Mouse (Mus musculus) G1E-ER4 (cell line): ENCODE results near the gene Olfr680-ps1. TPM values are rescaled to one million over a fixed set of nuclear protein-coding genes. Genes with fewer than 3 reads are reported as not detected.
"Not testable (repeated sequence)": the region's sequence is repeated elsewhere in the genome, so short reads cannot be mapped to it uniquely, and the experiment has no call there.

ENCODE experiments used
- GATA1 ChIP-seq: IDR thresholded peaks from one replicate; pipeline ENCODE4 v1.8.0; 2012; ENCODE audit warnings: low read length, inconsistent platforms
- polyA plus RNA-seq: library from polyadenylated mRNA; stranded (reverse); fragments of >175 nt; gene quantifications from 2 replicates; pipeline ENCODE4 v1.2.3, GENCODE M21; 2012

Olfr680-ps1 gene
- polyA plus RNA-seq = not detected in 2 replicates

- not testable (repeated sequence) for TF ChIP-seq GATA1
Measured at GRCm38 (mm10) chr7:105092717-105093116, at the start of gene Olfr680-ps1. Gene Olfr680-ps1, minus strand, starts transcription at chr7:105092817.

GRCm38 (mm10) chr7:105141275-105141674 is 48.7 kb upstream of the Olfr680-ps1 start:
- TF ChIP-seq GATA1 = no peak

DNA sequence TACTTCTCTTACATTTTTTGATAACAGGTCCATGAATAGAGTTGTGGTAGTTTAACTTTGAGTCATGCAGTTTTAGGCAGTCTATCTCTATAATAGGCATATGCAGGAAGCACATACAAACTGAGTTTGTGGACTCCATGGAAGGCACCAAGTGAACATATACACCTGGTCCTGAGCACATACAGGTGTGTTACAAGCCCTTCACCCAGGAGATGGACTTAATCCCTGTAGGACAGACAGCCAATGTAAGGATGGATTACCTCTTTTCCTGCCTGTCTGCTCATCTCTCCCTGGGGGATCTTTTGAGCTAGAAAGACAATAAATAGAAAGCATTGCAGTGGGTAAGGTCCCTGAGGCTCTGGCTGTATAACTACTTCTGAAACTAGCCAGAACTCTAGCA is 23.9 kb upstream of the Olfr680-ps1 start, which contains the start of gene Olfr681:
Gene Olfr681, plus strand, starts transcription at position 301 of the 400 bp plus-strand sequence.
- TF ChIP-seq GATA1 = no peak

DNA sequence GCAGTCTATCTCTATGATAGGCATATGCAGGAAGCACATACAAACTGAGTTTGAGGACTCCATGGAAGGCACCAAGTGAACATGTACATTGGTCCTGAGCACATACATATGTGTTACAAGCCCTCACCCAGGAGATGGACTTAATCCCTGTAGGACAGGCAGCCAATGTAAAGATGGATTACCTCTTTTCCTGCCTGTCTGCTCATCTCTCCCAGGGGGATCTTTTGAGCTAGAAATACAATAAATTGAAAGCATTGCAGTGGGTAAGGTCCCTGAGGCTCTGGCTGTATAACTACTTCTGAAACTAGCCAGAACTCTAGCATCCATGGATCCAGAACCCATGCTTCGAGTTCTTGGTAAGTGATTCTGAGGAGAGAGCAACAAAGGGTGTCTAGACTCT is 11.7 kb downstream of the Olfr680-ps1 start, which contains the start of gene Olfr679:
Gene Olfr679, plus strand, starts transcription at position 301 of the 400 bp plus-strand sequence.
- TF ChIP-seq GATA1 = no peak

DNA sequence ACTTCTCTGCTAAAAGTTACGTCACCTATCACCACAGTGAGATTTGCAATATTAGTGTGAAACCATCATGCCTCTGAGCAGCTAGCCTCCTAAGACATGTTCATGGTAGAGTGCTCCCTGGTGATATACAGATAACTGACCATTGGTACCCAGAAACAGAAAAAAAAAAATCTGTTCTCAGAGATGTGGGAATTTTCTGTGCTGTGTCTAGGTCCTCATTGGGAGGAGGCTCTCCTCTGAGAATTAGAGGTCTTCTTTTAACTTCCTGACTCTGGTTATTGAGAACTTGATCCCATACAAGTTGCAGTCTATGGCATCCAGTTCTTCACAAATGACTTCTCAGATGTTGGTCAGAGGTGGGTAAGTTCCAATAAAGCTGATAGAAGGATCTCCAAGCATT is 28.4 kb downstream of the Olfr680-ps1 start, which contains the start of gene Olfr678:
Gene Olfr678, plus strand, starts transcription at position 301 of the 400 bp plus-strand sequence.
- TF ChIP-seq GATA1 = no peak

GRCm38 (mm10) chr7:105058951-105059350 is 33.7 kb downstream of the Olfr680-ps1 start:
- TF ChIP-seq GATA1 = no peak

Other genes starting within 250 kb of the Olfr680-ps1 start
- gene Usp17la, start 235.8 kb downstream of the Olfr680-ps1 start, polyA plus RNA-seq = not detected in 2 replicates
- gene Olfr665, start 214.8 kb downstream of the Olfr680-ps1 start, polyA plus RNA-seq = not detected in 2 replicates
- gene Olfr666, start 196.9 kb downstream of the Olfr680-ps1 start, polyA plus RNA-seq = not detected in 2 replicates
- not detected in 2 replicates for gene Olfr667, start 171.3 kb downstream of the Olfr680-ps1 start, polyA plus RNA-seq
- not detected in 2 replicates for gene Olfr668, start 164.8 kb downstream of the Olfr680-ps1 start, polyA plus RNA-seq
- not detected in 2 replicates for gene Olfr669, start 158.6 kb downstream of the Olfr680-ps1 start, polyA plus RNA-seq
- not detected in 2 replicates for gene Olfr670, start 130.2 kb downstream of the Olfr680-ps1 start, polyA plus RNA-seq
- gene Olfr671, start 113.7 kb downstream of the Olfr680-ps1 start, polyA plus RNA-seq = not detected in 2 replicates
- gene Olfr672, start 90.8 kb downstream of the Olfr680-ps1 start, polyA plus RNA-seq = not detected in 2 replicates
- gene Olfr675, start 64.4 kb downstream of the Olfr680-ps1 start, polyA plus RNA-seq = not detected in 2 replicates
- gene Olfr676, start 60.1 kb downstream of the Olfr680-ps1 start, polyA plus RNA-seq = not detected in 2 replicates
- gene Olfr677, start 41.4 kb downstream of the Olfr680-ps1 start, polyA plus RNA-seq = not detected in 2 replicates
- gene Olfr678, start 28.3 kb downstream of the Olfr680-ps1 start, polyA plus RNA-seq = not detected in 2 replicates
- gene Olfr679, start 11.6 kb downstream of the Olfr680-ps1 start, polyA plus RNA-seq = not detected in 2 replicates
- not detected in 2 replicates for gene Olfr681, start 24.0 kb upstream of the Olfr680-ps1 start, polyA plus RNA-seq
- not detected in 2 replicates for gene Olfr683, start 54.2 kb upstream of the Olfr680-ps1 start, polyA plus RNA-seq
- not detected in 2 replicates for gene Olfr684, start 70.8 kb upstream of the Olfr680-ps1 start, polyA plus RNA-seq
- not detected in 2 replicates for gene Olfr685, start 93.2 kb upstream of the Olfr680-ps1 start, polyA plus RNA-seq
- not detected in 2 replicates for gene Olfr686, start 114.7 kb upstream of the Olfr680-ps1 start, polyA plus RNA-seq
- not detected in 2 replicates for gene Olfr688, start 195.3 kb upstream of the Olfr680-ps1 start, polyA plus RNA-seq
- gene Olfr689, start 218.3 kb upstream of the Olfr680-ps1 start, polyA plus RNA-seq = not detected in 2 replicates
- gene Olfr690, start 241.3 kb upstream of the Olfr680-ps1 start, polyA plus RNA-seq = not detected in 2 replicates
- gene Olfr691, start 249.5 kb upstream of the Olfr680-ps1 start, polyA plus RNA-seq = not detected in 2 replicates